Mouse (Mus musculus) layer of hippocampus, adult 8-10 months (tissue): Measurements from ENCODE around the gene Gabpb1. TPM values are rescaled to one million over a fixed set of nuclear protein-coding genes. Genes with fewer than 3 reads are reported as not detected.
A peak's percentile ranks its signal among the peaks of the same experiment; 100 is the strongest.
"Not testable (repeated sequence)": the region's sequence is repeated elsewhere in the genome, so short reads cannot be mapped to it uniquely, and the experiment has no call there.

ENCODE experiments used
- DNase-seq, 2 experiments: peaks; one replicate each; pipeline ENCODE4 v3.0.0; 2022; ENCODE audit warnings: low spot score in 2 of 2
- total RNA-seq, 4 experiments: library from RNA; stranded (reverse); gene quantifications; 2 replicates each; pipeline ENCODE4 v1.2.4; 2022

Gene Gabpb1
- total RNA-seq, 4 experiments from 2014 or later: 16.1 to 23.4 (median 21.3) TPM

DNA sequence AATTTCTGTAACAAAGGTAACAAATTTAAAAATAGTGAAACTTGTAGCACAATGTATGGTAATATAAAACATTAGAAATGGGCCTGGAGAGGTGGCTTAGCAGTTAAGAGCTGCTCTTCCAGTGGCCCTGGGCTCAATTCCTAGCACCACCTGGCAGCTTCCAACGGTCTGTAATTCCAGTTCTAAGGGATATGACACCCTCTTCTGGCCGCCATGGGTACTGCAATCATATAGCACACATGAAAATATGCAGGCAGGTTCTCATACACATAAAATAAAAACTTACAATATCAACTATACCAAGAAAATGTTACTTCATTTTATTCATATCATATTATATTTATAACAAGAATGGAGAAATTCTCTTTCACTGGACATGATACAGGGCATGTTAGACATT is 35.8 kb downstream of the Gabpb1 start:
- no peak for DNase-seq

DNA sequence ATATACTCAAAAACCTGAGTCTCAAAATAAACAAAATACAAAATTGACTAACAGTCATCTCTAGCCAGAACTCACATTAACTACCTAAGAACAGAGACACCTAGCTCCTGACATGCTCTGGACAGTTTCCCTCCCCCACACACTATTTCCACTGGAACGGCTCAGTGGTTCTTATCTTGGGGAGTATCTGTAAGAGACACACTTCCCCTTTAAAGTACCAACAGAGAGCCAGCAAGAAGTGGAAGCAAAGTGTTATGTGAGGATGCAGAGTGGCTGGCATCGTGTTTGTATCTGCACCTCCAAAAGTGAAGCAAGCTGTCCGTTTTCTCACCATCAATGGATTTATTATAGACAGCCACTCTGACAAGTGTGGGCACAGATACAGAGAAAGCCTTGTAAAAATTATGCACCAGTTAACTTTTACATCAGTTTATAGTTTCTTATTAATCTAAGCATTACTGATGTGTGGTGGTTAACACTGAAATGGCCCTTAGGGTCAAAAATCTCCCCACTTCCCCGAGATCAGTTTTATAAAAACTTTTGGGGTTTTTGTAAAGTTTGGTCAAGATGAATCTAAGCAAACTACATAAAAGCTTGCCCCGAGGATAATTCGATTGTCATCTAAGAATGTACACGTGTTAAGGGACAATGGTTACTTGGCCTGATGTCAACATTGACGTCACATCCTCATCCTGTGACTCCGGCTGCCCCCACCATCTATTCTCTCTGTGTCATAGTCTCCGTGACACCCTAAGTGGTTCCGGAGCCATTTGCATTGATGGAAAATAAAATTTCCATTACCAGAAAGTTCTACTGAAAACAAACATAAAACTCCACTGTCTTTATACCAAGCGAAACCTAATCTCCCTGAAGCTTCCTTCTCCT is 40.0 kb downstream of the Gabpb1 start:
- DNase-seq: no peak

DNA sequence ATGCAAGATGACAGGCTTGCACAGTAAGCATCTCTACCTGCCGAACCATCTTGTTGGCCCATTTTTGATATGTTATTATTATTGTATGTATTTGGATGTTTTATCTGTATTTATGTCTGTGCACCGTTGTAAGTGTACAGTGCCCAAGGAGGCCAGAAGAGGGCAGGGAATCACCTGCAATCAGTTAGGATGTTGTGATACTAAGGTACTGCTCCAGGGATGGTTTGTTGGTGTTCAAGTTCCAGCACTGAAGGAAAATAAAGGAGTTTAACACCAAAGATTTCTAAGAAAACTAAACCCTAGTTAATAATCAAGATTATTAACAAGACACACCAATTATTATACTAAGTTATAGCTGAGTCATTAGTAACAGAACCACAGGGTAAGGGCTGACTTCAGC is 43.0 kb downstream of the Gabpb1 start:
- no peak for DNase-seq

DNA sequence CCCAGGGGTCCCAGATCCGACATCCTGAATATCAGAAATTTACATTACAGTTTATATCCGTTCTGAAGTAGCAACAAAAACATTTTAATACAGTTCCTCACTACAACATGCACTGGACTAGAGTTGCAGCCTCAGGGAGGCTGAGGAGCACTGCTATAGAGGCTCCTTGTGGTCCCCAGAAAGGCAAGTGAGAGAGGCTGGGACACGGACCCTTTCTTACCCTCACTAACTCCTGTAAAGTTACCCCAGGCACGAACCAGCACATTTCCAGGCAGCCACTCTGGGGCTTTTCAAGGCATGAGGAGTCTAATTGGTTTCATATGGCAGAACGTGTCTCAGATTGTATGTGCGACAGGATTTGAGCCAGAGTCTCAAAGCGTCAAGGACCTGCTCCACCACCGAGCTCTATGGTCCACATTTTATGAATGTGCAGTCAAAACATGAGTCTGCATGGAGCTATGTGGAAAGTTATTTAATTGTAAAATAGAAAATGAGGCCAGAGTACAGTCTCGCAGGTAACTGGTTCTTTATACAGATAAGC is 47.6 kb downstream of the Gabpb1 start:
- DNase-seq: no peak

DNA sequence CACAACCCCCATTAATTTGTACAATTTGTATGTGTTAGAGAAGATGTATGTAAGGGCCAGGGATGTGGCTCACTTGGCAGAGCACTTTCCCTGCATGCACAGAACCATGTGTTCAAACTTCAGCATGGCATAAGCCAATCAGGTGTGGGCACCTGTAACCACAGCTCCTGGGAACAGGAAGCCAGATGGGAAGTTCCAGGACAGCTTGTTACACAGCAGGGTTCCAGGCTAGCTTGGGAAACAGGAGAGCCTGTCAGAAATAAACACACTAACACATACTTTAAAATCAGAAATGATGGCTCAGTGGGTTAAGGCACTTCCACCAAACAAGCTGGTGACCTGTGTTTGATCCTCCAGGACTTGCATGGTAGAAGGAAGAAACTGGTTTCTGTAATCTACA is 53.0 kb downstream of the Gabpb1 start:
- DNase-seq: no peak

DNA sequence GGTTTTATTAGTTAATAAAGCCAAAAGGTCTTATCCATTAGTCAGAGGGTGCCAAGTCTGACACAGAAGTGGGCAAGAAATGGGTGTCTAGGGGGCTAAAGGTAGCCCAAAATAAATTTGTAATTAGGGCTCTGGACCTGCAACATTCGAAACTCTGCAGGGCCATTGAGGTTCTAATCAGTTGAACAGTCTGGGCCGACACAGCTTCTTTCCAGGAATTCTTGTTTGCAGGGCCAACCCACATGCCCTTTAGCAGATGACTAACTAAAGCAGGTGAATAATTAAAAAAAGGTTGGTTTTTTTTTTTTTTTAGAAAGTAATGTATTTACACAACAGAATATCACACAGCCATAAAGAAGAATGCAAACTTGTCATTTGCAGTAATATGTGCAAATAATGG is 53.7 kb downstream of the Gabpb1 start:
- DNase-seq: no peak

DNA sequence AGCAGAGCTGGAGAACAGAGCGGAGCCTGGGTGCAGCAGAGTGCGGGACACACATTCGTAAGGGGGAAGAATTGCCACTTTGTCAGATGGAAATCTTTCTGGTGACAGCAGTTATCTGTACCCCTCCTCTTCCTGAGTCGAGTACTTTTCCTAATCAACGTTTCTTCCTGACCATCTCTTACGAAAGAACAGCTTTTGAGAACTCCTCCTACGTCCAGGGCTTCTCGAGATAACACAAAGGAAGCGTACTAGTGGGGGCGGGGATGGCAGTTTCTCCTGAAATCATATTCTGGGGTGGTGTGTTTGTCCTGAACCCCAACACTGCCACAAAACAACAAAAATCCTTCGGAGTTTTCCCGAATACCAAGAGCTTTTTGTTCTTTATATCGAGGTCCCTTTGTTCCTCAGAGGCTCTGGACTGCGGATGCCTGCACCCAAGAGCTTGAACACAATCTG is 56.9 kb downstream of the Gabpb1 start, which contains the start of gene Hdc:
Gene Hdc (minus strand): TSS at position 51 of the 456 bp plus-strand sequence.
- DNase-seq: no peak

DNA sequence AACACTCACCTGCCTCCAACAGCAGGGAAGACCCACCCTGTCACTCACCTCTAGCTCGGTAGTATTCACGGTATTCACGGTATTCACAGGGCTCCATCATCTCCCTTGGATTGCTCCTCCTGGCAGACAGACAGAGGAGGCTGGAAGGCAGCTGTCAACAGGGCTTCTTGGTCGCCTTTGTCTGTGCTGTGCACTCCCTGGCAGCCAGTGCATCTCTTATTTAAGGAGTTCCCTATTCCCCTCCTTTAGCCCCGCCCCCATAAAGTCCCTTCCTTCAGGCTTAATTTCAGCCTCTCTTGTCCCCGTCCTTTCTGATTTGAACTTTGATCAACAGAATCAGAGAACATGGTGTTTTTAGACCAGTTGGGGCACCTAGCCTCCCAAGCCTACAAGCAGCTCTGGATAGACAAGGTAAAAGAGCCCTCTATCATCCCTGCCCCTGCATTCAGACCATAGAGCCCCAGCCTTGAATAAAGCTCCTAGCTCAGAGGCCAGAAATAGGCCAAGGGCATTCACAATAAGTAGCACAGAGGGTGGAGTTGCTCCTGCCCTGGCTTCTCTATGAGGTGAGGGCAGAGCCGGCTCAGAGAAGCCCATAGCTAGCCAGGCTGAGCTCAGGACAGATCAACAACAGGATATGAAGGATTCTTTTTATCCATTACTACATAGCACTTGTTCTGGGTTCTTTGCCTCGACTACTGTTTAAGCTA is 57.5 kb downstream of the Gabpb1 start:
- no peak for DNase-seq

DNA sequence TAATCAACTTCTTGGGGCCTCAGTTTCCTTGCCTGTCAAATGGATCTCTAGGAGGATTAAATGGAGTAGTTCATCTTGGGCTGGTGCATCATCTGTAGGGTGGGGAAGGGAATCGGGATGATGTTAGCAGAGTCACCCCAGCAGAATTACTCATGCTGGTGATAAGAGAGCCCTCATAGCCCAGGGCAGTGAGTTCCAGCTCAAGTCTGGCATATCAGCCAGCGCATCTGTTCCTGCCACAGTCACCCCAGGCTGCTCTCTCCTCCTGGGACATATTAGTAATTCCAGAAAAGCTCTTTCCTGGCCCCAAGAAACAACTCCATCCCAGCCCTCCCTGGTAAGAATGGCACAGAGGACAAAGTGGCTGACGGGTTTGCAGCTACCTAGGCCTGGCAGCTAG is 60.8 kb downstream of the Gabpb1 start:
- no peak for DNase-seq

DNA sequence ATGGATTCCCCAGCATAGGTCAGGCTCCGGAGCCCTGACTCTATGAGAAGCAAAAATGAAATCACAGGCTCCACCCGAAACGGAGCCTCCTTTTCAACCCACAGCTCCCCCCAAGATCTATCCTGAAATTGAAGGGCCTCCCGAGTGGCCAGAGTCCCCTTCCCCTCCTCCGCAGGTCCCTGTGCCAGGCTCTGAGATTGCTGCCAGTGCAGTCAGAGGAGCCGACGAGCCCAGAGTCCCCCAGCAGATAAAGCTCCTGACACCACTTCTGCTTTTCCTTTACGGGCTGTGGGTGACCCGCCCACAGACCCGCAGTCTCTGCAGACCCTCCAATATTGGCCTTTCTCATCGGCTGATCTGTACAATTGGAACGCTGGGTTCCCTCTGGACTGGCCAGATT is 66.5 kb downstream of the Gabpb1 start:
- not testable (repeated sequence) for DNase-seq

DNA sequence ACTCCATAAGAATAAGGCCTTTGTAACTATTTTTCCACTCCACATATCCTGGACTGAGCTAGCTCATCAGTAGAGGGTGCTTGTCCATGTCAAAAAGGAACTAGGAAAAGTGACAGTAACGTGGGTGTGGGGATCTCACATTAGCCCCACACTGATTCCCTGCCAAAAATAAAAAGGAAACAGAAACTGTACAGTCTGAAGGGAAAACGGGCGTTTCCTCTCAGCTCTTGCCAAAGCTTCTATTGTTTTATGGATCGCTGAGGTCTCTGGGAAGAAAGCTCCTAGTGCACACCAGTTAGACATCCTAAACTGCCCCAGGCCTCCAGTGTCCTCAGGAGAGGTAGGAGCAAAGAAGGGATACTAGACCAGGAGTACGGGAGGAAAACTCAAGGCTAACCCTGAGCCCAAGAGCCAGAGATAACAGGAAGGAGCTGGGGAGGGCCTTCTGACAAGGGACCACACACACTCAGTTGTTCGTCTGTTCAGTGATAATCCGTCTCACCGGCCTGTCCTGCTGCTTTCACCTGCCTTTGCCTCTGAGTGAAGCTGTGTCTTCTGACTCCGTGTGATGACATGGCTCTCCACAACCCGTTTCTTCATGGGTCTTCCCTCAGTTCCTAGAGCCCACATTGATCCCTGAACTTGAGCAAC is 68.5 kb downstream of the Gabpb1 start:
- DNase-seq: no peak

DNA sequence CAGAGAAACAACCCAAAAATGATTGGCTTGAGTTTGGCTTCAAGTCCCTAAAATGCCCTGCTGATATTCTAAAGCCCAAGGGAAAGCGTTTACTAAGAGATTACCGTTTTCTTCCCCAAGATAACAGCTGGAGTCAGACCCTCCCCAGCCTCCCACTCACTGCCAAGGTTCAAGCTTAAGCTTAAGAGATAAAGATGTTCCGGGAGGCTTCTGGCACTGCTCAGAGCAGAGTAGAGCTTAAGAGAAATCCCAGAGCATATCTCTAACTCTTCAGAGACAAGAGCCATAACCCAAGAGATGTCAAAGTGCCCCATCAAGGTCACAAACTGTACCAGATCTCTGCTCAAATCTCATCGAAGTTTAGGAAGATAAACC is 69.5 kb downstream of the Gabpb1 start:
- DNase-seq: no peak

DNA sequence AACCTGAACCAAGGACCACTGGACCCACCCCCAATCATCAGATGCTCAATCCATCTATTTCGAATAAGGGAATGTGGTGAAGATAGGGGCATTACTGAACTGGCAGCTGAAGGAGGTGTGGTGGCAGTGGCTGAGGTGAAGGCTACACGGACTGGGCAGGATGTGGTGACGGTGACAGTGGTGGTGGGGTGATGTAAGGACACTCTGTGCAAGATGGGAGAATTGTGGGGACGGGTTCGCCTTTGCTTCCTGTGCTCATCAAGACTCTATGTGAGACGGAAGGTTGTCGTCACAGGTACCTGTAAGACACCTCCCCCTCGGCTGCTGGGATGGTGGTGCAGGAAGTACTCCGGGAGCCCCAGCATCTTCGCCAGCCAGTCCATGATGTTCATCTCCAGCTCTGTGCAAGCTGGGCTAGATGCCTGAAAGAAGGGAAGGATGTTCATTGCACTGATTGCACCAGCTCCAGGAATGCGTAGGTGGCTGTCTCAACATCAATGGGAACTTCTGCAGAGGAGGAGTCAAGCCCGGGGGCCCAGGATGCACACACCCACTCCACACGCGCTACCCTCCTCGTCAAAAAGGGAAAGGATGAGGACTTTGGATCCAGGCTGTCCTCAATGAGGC is 70.0 kb downstream of the Gabpb1 start:
- DNase-seq: no peak

DNA sequence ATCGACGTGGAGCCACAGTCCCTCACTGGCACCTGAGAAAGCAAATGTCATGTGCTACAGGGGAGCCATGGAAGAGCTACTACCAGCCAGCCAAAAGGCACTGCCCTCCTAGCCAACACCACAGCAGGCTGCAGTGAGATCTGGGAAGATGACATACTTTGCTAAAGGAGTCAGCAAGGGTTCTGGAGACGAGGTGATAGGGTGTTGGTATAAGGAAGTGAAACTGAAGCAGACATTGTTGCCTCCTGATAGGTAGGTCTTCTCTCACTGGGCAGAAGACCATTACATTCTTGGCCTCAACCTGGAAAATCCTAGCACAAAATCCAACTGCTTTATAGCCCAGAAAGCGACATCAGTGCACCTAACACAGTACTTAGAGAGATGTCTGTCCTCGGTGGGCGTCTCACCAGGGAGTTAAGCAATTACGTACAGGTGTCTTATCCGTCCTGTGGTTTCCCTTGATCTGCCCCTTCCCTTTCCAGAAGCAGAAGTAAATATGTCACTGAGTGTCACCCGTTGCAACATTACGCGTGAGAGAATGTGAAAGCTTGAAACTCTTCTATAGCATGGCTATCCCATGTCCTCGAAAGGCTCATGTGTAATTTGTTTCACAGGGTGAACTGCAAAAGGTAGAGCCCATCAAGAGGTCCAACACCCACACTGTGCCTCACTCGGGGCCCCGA is 74.1 kb downstream of the Gabpb1 start:
- no peak for DNase-seq

DNA sequence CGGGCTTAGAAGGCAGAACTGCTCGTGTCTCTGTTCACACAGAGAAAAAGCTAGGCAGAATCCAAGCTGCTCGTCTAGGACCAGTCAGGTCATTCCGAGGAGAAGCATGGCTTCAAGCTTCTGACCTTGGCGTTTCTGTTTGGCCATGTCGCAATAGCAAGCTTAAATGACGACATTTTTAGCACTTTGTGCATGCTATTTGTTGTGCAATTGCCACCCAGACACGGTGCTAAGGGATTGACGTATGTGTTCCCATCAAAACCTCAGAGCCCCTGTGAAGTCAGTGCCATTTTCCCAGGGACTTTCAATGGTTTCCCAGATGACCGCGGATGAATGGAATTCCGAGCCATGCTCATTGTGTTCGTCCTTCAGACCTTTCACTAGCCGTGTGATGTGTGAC is 75.6 kb downstream of the Gabpb1 start:
- no peak for DNase-seq

DNA sequence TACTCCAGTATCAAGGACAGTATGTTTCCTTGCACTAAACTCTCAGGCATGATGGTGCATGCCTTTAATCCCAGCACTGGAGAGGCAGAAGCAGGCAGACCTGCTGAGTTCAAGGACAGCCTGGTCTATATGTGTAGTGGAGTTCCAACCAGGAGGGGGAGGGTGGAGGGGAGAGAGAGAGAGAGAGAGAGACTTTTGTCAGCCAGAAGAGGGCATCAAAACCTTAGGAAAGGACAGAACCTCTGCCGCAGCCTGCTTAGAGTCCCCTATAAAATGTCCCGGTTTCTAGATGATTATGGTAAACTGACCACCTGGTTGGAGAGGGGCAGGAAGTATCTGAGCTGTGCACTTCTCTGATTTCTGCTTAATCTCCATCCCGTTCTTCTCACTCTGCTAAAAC is 77.1 kb downstream of the Gabpb1 start:
- no peak for DNase-seq

DNA sequence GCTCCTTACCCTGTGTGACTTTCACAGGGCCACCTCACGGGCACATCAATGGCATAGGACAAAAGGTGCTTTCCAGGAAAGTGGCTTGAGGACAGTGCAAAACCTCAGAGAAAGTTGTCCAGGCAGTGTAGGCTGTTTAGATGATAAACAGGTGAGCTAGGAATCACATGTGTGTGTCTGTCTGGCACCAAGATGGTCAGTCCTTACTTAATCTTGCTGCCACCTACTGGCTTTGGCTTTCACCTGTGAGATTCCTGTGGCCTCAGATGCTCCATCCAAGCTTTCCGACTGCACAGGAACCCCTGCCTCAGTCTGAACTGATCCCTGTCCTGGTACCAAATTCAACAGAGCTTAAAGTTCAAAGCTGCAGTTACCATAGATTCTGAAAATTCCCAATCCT is 77.8 kb downstream of the Gabpb1 start:
- no peak for DNase-seq

DNA sequence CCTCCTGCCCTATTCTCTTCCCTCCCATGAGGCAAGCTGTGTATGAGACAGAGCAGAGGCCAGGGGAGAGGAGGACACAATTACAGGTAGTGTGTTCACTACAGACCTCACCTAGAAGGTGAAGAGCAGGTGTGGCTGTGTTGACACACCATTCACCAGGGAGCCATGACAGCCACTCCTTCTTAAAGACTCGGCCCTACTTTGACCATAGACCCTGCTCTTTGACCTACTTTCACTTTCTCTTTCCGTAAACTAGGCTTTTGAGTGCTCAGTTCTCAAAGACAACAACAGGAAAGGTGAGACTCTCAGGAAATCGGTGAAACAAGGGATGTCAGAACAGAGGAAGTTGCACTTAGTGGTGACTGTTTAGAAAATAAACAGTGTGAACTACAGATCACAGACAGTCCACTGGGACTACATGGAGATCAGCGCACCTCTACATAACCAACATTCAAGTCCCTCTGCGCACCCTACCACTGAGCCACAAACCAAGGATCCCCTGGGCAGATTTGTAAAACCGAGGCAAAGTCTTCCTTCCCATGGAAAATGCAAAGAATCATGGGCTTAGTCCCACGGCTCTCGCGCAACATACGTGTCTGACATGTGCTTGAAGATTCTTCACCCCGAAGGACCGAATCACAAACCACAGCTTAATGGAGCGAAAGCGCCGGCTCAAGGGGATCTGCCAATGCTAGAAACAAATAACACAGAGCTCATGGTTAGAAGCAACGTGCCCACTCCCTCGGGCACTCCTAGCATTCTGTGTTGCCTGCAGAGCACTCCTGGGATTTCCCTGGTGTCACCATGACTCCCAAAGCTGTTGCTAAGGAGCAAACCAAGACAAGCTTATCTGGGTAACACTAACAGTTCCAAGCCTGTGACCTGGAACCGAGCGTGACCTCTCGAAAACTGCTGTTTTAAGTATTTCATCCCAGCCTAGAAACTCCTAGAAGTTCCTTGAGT is 78.6 kb downstream of the Gabpb1 start:
- DNase-seq: peak in 1 of 2 experiments; percentile 16

DNA sequence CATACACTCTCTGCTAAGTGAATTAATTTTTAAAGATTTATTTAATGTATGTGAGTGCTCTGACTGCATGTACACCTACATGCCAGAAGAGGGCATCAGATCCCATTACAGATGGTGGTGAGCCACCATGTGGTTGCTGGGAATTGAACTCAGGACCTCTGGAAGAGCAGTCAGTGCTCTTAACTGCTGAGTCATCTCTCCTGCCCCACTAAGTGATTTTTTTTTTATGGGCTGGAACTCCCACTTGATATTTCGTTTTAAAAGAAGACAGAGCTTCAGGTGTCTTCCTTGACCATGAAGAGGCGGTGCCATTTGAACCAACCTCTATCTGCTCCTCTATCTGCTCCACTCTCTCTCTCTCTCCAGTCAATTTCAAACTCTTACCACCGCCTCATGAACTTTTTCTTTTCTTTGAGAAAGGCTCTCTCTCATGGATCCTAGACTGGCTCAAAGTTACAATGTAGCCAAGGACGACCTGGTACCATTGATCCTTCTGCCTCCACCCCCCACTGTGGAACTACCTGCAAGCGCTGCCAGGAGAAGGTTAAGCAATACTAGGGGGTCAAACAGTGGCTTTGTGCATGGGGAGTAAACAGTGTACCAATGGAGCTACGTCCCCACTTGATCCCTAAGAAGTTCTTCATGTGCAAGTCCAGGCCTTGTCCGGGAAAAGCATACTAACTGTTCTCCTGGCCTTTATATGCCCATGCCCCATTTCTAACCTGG is 79.6 kb downstream of the Gabpb1 start:
- no peak for DNase-seq
